Mouse (Mus musculus): Measurements from ENCODE around the gene Bpnt1. TPM values are rescaled to one million over a fixed set of nuclear protein-coding genes. Genes with fewer than 3 reads are reported as not detected.

Gene Bpnt1
- polyA plus RNA-seq, 1 experiment from 2014 or later: 25.1 TPM

DNA sequence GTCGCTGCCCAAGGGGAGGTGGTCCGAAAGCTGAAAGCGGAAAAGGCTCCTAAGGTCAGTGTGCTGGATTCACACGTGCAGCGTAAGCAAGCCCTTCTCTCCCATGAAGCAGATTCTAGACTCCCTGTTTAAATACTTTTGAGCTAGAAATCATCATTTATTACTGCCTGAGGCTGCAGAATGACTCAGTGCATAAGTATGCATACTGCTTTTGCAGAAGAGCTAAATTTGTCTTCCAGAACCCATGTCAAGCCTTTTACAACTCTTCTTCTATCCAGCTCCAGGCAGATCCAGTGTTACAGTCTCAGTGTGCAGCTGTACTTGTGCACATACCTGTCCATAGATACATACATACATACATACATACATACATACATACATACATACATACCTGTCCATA lies 69.7 kb downstream of the Bpnt1 start:
- Histone ChIP-seq H3K36me3 (ENCODE audit: inconsistent target) (peaks cover 69% of the 10 kb centered on the region), H3K4me3 (ENCODE audit: inconsistent target) (no peak overlapping the region)
- 97% methylated on average over 5 of the region's 5 CpGs for WGBS (ENCODE audit: missing documents)

DNA sequence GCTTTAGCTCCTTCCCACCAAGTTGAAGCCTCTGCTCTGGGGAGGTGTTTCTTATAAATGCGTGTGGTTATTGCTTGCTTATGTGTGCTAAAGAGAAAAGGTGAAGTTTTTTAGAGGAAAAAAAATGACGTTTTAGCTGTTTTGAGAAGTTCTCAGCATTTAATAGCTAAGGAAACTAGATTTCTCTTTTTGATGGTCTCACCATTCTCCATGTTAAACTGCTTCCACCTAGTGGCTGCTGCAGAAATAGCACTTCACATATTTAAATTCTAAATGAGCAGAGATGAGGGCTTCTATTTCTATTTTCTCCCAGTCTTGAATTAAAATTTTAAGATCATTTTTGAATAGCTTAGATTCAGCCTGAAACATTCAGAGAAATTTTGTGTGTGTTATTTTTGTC lies 72.1 kb downstream of the Bpnt1 start:
- 32% methylated on average over 2 of the region's 2 CpGs for WGBS (ENCODE audit: missing documents)

More for the DNA sequence above, 69.7 kb downstream of the Bpnt1 start:
- no peaks in the 10 kb centered on the region for H3K79me2 ChIP-seq (ENCODE audit: inconsistent target)
- no peak overlapping the region for H3K27ac ChIP-seq

DNA sequence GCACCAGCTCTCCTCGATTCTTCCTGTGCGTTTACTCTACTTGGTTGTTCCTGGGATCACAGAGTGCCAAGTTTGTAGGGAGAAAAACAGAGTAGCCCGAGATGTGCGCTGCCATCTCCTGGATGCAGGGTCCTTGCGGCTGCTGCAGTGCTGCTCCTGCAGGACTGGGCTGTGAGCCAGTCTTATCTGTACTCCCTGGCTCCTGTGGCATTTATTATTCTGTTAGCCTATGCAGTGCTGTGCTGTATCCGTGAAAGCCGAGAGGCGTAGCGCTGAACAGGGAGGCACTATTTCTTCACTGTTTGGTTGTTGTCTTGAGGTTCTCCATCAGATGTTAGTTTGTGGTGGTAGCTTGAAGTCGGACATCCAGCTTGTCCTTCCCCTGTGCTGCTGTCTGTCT lies 74.0 kb downstream of the Bpnt1 start:
- 97% methylated on average over 10 of the region's 10 CpGs for WGBS (ENCODE audit: missing documents)
- Histone ChIP-seq H3K36me3 (ENCODE audit: inconsistent target) (peaks cover 65% of the 10 kb centered on the region), H3K79me2 (ENCODE audit: inconsistent target) (no peaks in the 10 kb centered on the region), H3K27ac (no peak overlapping the region), H3K4me3 (ENCODE audit: inconsistent target) (no peak overlapping the region)

More for the DNA sequence above, 72.1 kb downstream of the Bpnt1 start:
- peaks cover 70% of the 10 kb centered on the region for H3K36me3 ChIP-seq (ENCODE audit: inconsistent target)
- H3K27ac ChIP-seq: no peak overlapping the region
- H3K4me3 ChIP-seq (ENCODE audit: inconsistent target): no peak overlapping the region
- H3K79me2 ChIP-seq (ENCODE audit: inconsistent target): no peaks in the 10 kb centered on the region

Other genes with a start within 250 kb of the Bpnt1 start
- 38.2 to 47.1 TPM (median 46.8 TPM) in 3 replicates for gene Rab3gap2, start 128.0 kb upstream of the Bpnt1 start, polyA plus RNA-seq (2018)
- 19.2 to 23.9 TPM (median 22.4 TPM) in 3 replicates for gene Iars2, start 2.8 kb upstream of the Bpnt1 start, polyA plus RNA-seq (2018)
- gene Eprs, start 30.9 kb downstream of the Bpnt1 start, polyA plus RNA-seq (2018): 29.3 to 59.6 TPM (median 55.0 TPM) in 3 replicates
- gene Slc30a10, start 122.7 kb downstream of the Bpnt1 start, polyA plus RNA-seq (2018): not detected in 3 replicates